Mouse (Mus musculus) T-helper 2 cell (primary cell): ENCODE measurements around the gene Cep131.

ENCODE experiments used
- in situ Hi-C: fragments of 300-600 bp; cut with MboI, MseI; formaldehyde crosslinking; loops from one replicate; pipeline ENCODE4 v1.15.1; 2025; ENCODE audit warnings: high pct_unique_total_duplicates

Gene Cep131

GRCm38 (mm10) chr11:120052274-120052673, 34.4 kb downstream of the Cep131 start:
- in situ Hi-C loops, result no loop called here

GRCm38 (mm10) chr11:120051124-120051811, 35.4 kb downstream of the Cep131 start:
- in situ Hi-C loops, result no loop called here

- in situ Hi-C loops, result no loop called here
These were observed 37.6 kb downstream of the Cep131 start for GRCm38 (mm10) chr11:120049067-120049466.

GRCm38 (mm10) chr11:120048252-120048556, 38.4 kb downstream of the Cep131 start:
- in situ Hi-C loops, result no loop called here

GRCm38 (mm10) chr11:120047531-120048251, 38.9 kb downstream of the Cep131 start:
- in situ Hi-C loops, result no loop called here

GRCm38 (mm10) chr11:120046553-120047191, 40.0 kb downstream of the Cep131 start, which contains the start of gene Aatk:
Gene Aatk, minus strand, starts transcription at chr11:120047167.
- in situ Hi-C loops, result no loop called here

- in situ Hi-C loops, result no loop called here
These were observed 40.6 kb downstream of the Cep131 start for GRCm38 (mm10) chr11:120045839-120046552.

GRCm38 (mm10) chr11:120045341-120045740, 41.3 kb downstream of the Cep131 start:
- in situ Hi-C loops, result no loop called here

GRCm38 (mm10) chr11:120042141-120042838, 44.3 kb downstream of the Cep131 start:
- in situ Hi-C loops, result no loop called here

- in situ Hi-C loops, result no loop called here
These were observed 45.2 kb downstream of the Cep131 start for GRCm38 (mm10) chr11:120041191-120042123.

GRCm38 (mm10) chr11:120040440-120040839, 46.2 kb downstream of the Cep131 start:
- in situ Hi-C loops, result no loop called here

- in situ Hi-C loops, result no loop called here
These were observed 47.0 kb downstream of the Cep131 start for GRCm38 (mm10) chr11:120039581-120039980.

GRCm38 (mm10) chr11:120034762-120035161, 51.9 kb downstream of the Cep131 start:
- in situ Hi-C loops, result no loop called here

GRCm38 (mm10) chr11:120034306-120034705, 52.3 kb downstream of the Cep131 start:
- in situ Hi-C loops, result no loop called here

GRCm38 (mm10) chr11:120033473-120033872, 53.2 kb downstream of the Cep131 start:
- in situ Hi-C loops, result no loop called here

- in situ Hi-C loops, result no loop called here
These were observed 54.6 kb downstream of the Cep131 start for GRCm38 (mm10) chr11:120032052-120032451.

GRCm38 (mm10) chr11:120030145-120030901, 56.3 kb downstream of the Cep131 start:
- in situ Hi-C loops, result no loop called here

GRCm38 (mm10) chr11:120029431-120030144, 57.0 kb downstream of the Cep131 start:
- in situ Hi-C loops, result no loop called here
